Mouse (Mus musculus) heart, embryonic 16.5 days (tissue): ENCODE results near the gene Ncapd2. TPM values are rescaled to one million over a fixed set of nuclear protein-coding genes. Genes with fewer than 3 reads are reported as not detected.

ENCODE experiments used
- ATAC-seq: fragments of 200-750 bp; cut with Nextera tagmentation; replicated peaks from 2 replicates; pipeline ENCODE4 v1.8.0; 2017; ENCODE audit warnings: moderate number of reproducible peaks; ENCODE audit not compliant: insufficient read depth, low FRiP score; ENCODE audit errors: extremely low read depth
- H3K27ac ChIP-seq: fragments of 300-500 bp; sonication (generic); 2 replicates; pipeline ENCODE4 v1.5.1; 2014; ENCODE audit warnings: mild to moderate bottlenecking, low read length, control low read depth, moderate library complexity
- H3K27me3 ChIP-seq: fragments of 300-500 bp; sonication (generic); 2 replicates; pipeline ENCODE4 v1.6.1; 2014; ENCODE audit warnings: low read length, mixed read lengths; ENCODE audit not compliant: control insufficient read depth, insufficient read depth
- H3K36me3 ChIP-seq: fragments of 300-500 bp; sonication (generic); 2 replicates; pipeline ENCODE4 v1.6.1; 2014; ENCODE audit not compliant: control insufficient read depth, insufficient read depth
- H3K4me1 ChIP-seq: fragments of 300-500 bp; sonication (generic); 2 replicates; pipeline ENCODE4 v1.6.1; 2014; ENCODE audit warnings: low read length, mixed read lengths; ENCODE audit not compliant: control insufficient read depth, insufficient read depth
- H3K4me2 ChIP-seq: fragments of 300-500 bp; sonication (generic); 2 replicates; pipeline ENCODE4 v1.6.1; 2014; ENCODE audit warnings: low read depth, mild to moderate bottlenecking, control low read depth, low read length
- H3K4me3 ChIP-seq: fragments of 300-500 bp; sonication (generic); 2 replicates; pipeline ENCODE4 v1.5.1; 2014; ENCODE audit warnings: mild to moderate bottlenecking, control low read depth, low read length
- H3K9ac ChIP-seq: fragments of 300-500 bp; sonication (generic); 2 replicates; pipeline ENCODE4 v1.6.1; 2014; ENCODE audit warnings: low read length, control low read depth
- H3K9me3 ChIP-seq: fragments of 300-500 bp; sonication (generic); replicated peaks from 2 replicates; pipeline ENCODE4 v1.6.1; 2016; ENCODE audit warnings: low read length; ENCODE audit not compliant: control insufficient read depth
- WGBS: fragments of 180-500 bp; shearing (Covaris S2); extraction: QIAGEN DNeasy Blood & Tissue Kit; methylation state at CpG from one replicate; pipeline ENCODE4 v1.1.7; 2014; 5-methylcytosine and 5-hydroxymethylcytosine counted together
- polyA plus RNA-seq: library from polyadenylated mRNA; unstranded; fragments of >200 nt; fragmentation: Nextera tagmentation; extraction: Ambion mirVana; gene quantifications from 2 replicates; pipeline ENCODE4 v1.2.1, GENCODE M21; 2015

The Ncapd2 gene
- polyA plus RNA-seq, 1 experiment from 2014 or later: 99.3 TPM

DNA sequence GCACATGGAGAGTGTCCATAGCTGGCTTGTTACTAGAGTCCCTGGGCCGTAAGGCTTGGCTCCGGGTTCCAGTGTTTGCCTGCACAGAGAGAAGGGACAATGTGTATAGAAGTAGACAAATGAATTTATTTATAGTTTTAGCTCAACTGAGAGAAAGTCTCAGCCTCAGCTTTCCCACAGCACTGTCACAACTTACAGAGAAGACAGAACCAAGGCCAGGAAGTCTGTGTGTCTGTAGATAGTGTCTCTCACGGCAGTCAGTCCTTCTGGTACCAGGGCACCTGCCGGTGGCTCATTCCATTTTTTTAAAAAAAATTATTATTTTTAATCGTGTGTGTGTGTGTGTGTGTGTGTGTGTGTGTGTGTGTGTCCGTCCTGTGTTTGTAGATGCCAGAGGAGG is 41.0 kb upstream of the Ncapd2 start:
- Histone ChIP-seq H3K4me2 (peak overlapping the region; percentile 97), H3K9ac (peak overlapping the region; percentile 95; the same call in 1 of the 2 replicates), H3K4me3 (peak overlapping the region; percentile 82; the same call in 1 of the 2 replicates), H3K4me1 (peaks cover 27% of the 10 kb centered on the region), H3K36me3 (no peaks in the 10 kb centered on the region), H3K27ac (peak overlapping the region; percentile 94), H3K27me3 (no peaks in the 10 kb centered on the region), H3K9me3 (no peaks in the 10 kb centered on the region)
- no peak for ATAC-seq
- 65% methylated on average over 6 of the region's 6 CpGs for WGBS

GRCm38 (mm10) chr6:125232045-125232437 is 40.5 kb upstream of the Ncapd2 start:
- Histone ChIP-seq H3K36me3 (no peaks in the 10 kb centered on the region), H3K4me1 (peaks cover 27% of the 10 kb centered on the region), H3K9ac (peak overlapping the region; percentile 95), H3K27me3 (no peaks in the 10 kb centered on the region), H3K9me3 (no peaks in the 10 kb centered on the region), H3K4me3 (peak overlapping the region; percentile 82), H3K27ac (peak overlapping the region; percentile 94), H3K4me2 (peak overlapping the region; percentile 97)
- 48% methylated on average over 4 of the region's 4 CpGs for WGBS
- no peak for ATAC-seq

DNA sequence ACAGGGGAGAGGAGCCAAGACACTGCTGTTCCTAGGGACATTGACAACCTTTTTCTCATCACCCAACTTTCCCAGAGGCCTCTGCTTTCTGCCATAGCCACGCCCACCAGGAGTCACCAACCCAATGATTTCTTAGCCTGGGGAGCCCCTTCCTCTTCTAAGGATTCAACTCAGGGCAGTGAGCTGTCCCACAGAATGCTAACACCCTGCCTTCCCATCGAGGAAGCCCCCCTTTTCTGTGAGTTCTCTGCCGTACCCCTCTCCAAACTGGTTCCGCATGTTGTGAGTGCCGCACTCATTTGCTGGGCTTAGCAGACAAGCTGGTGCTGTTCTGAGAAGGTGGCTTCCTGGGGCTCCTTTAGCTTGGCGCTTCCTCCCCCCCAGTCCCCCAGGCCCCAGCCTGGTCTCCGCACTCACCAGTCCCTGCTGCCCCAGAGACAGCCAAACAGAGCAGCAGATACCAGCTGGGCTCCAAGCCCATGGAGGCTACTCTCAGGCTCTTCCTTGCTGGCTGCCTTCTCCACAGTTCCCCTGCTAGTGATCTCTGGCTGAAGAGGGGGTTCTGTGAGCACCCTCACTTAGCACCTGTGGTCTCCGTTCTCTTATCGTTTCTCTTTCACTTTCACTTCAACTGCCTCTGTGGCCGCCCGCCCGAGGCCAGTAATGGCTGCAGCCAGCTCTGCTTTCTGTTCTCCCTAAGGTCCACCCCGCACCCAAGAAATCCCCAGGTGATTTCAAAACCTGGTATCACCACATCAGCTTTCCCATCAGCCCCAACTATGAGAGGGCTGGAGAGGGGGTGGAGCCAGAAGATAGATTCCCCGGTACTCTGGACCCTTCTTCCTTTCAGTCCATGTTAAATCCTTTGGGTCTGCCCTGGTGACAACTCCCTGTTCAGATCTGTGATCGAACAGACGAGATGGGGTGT is 39.9 kb upstream of the Ncapd2 start, which contains the start of gene Tapbpl:
Gene Tapbpl (minus strand): TSS at position 744 of the 928 bp plus-strand sequence.
- H3K27me3 ChIP-seq: no peaks in the 10 kb centered on the region
- 3% methylated on average over 16 of the region's 16 CpGs for WGBS
- no peaks in the 10 kb centered on the region for H3K9me3 ChIP-seq
- peak within 1 kb of the TSS; percentile 95 for H3K9ac ChIP-seq
- H3K4me2 ChIP-seq: peak within 1 kb of the TSS; percentile 97
- peak; percentile 39 for ATAC-seq
- peak within 1 kb of the TSS; percentile 94 for H3K27ac ChIP-seq
- H3K4me3 ChIP-seq: peak within 1 kb of the TSS; percentile 82
- H3K36me3 ChIP-seq: no peaks in the 10 kb centered on the region
- H3K4me1 ChIP-seq: peaks cover 27% of the 10 kb centered on the region

DNA sequence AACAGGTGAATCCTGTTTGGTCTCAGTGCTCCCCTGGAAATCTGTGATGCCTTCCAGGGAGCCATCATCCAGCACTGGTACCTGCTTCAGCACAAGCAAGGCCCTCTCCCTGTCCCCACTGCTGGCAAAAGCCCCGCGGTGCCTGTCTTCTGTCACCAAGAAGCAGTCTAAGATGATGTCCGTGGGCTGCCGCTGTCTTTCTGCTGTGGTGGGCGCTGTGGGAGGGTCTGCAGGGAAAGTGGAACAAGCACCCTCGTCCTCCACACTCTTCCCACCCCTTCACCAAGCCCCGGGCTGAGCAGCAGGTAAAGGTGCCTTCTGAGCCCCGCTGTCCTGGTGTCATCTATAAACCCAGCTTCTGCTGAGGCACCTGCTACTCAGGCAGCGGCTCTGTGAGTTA is 39.1 kb upstream of the Ncapd2 start:
- H3K4me1 ChIP-seq: peaks cover 27% of the 10 kb centered on the region
- no peaks in the 10 kb centered on the region for H3K27me3 ChIP-seq
- H3K4me3 ChIP-seq: peak overlapping the region; percentile 82
- no peak for ATAC-seq
- peak overlapping the region; percentile 94; the same call in 1 of the 2 replicates for H3K27ac ChIP-seq
- no peaks in the 10 kb centered on the region; the same call in 1 of the 2 replicates for H3K36me3 ChIP-seq
- 51% methylated on average over 9 of the region's 9 CpGs for WGBS
- H3K4me2 ChIP-seq: peak overlapping the region; percentile 97
- no peaks in the 10 kb centered on the region for H3K9me3 ChIP-seq
- peak overlapping the region; percentile 95; the same call in 1 of the 2 replicates for H3K9ac ChIP-seq

- WGBS: 77% methylated on average over 5 of the region's 5 CpGs
- Histone ChIP-seq H3K4me3 (no peak overlapping the region), H3K36me3 (peaks cover 9% of the 10 kb centered on the region), H3K9ac (no peak overlapping the region), H3K9me3 (no peaks in the 10 kb centered on the region), H3K4me1 (peaks cover 5% of the 10 kb centered on the region), H3K27me3 (no peaks in the 10 kb centered on the region), H3K4me2 (no peak overlapping the region), H3K27ac (no peak overlapping the region)
- ATAC-seq: no peak
These were observed 34.1 kb upstream of the Ncapd2 start for GRCm38 (mm10) chr6:125225518-125226115.

DNA sequence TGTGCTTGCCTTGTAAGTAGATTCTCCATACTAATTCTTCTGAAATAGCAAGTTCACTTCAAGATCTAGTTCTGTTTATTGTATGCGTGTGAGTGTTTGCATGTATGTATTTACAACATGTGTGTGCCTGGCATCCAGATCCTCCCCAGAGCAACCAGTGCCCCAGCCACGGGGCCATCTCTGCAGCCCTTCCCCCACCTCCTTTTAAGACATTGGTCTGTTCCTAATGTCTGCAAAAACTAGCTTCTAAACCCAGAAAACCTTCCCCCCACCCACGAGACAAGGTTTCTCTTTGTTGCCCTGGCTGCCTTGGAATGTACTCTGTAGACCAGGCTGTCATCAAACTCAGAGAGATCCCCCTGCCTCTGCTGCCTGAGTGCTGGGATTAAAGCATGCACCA is 31.1 kb upstream of the Ncapd2 start:
- 70% methylated on average over 3 of the region's 3 CpGs for WGBS
- Histone ChIP-seq H3K27ac (peak overlapping the region; percentile 43), H3K9me3 (no peaks in the 10 kb centered on the region), H3K4me1 (peaks cover 5% of the 10 kb centered on the region; the same call in 1 of the 2 replicates), H3K36me3 (peaks cover 13% of the 10 kb centered on the region), H3K4me2 (no peak overlapping the region), H3K4me3 (no peak overlapping the region), H3K27me3 (no peaks in the 10 kb centered on the region), H3K9ac (no peak overlapping the region)
- ATAC-seq: no peak

DNA sequence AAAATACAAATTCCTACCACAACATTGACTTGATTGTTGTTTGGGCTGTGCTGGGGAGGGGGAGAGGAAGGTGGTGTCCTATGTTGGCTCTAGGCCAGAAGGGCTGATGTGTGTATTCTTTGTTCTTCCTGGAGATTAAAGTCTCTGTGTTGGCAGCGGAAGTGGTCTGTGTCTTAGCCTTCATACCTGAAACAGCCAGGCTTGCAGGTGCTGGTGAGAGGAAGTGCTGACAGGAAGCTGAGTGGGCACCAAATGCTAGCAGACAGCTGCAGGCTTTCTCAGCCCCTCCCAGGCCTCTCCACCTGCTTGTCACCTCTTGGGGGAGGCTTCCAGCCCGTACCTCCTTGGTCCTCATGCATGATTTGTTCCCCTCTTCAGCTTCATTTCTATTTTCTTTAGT is 30.6 kb upstream of the Ncapd2 start:
- H3K9ac ChIP-seq: no peak overlapping the region
- H3K27me3 ChIP-seq: no peaks in the 10 kb centered on the region
- H3K4me3 ChIP-seq: no peak overlapping the region
- 31% methylated on average over 2 of the region's 2 CpGs for WGBS
- H3K36me3 ChIP-seq: peaks cover 13% of the 10 kb centered on the region
- no peak overlapping the region for H3K27ac ChIP-seq
- ATAC-seq: peak; percentile 53
- H3K4me1 ChIP-seq: peaks cover 5% of the 10 kb centered on the region; the same call in 1 of the 2 replicates
- no peak overlapping the region for H3K4me2 ChIP-seq
- H3K9me3 ChIP-seq: no peaks in the 10 kb centered on the region

DNA sequence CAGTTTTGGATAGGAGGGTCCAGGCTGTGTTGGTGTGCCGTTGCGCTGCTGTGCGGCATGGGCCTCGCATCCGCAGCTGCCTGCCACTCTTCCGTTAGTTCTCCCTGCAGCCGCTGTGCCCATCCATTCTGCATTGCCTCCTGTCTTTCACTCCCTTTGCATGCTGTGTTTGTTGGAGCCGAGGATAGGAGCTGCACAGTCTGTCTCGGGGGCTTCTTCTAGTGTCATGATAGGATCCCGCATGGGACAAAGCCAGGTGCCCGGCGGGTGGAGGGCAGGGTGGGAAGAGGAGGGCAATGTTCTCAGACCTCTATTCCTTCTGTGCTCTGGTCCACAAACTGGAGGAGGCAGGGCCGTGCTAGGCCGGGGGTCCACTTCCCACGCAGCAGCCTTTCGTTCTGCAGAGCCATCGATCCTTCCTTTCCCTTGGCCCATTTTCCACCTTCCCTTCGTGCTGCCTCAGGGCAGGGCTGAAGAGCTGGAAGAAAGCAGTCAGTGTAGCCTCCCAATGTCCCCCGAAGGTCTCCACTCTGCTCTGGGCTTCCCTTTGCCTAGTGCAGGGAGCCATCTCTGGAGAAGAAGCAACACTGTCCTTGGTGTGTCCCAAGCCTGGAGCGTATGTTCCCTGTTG is 29.7 kb upstream of the Ncapd2 start:
- H3K9me3 ChIP-seq: no peaks in the 10 kb centered on the region
- peaks cover 13% of the 10 kb centered on the region for H3K36me3 ChIP-seq
- peaks cover 10% of the 10 kb centered on the region for H3K4me1 ChIP-seq
- H3K4me2 ChIP-seq: no peak overlapping the region
- 88% methylated on average over 20 of the region's 20 CpGs for WGBS
- H3K27ac ChIP-seq: peak overlapping the region; percentile 49
- no peaks in the 10 kb centered on the region for H3K27me3 ChIP-seq
- no peak for ATAC-seq
- no peak overlapping the region; the same call in 1 of the 2 replicates for H3K9ac ChIP-seq
- H3K4me3 ChIP-seq: no peak overlapping the region
